Mouse (Mus musculus) lung, postnatal 0 days (tissue): Measurements from ENCODE around the gene 4930556J24Rik. TPM values are rescaled to one million over a fixed set of nuclear protein-coding genes. Genes with fewer than 3 reads are reported as not detected.

Experiments
- ATAC-seq: fragments of 200-750 bp; cut with Nextera tagmentation; 2 replicates; pipeline ENCODE4 v1.8.0; 2017; ENCODE audit warnings: moderate library complexity
- DNase-seq: peaks from one replicate; pipeline ENCODE4 v3.0.0-alpha.2; 2016; ENCODE audit warnings: low spot score
- H3K27ac ChIP-seq: fragments of 300-500 bp; sonication (generic); 2 replicates; pipeline ENCODE4 v1.5.1; 2014; ENCODE audit warnings: antibody characterized with exemption, mild to moderate bottlenecking, low read length, mixed read lengths
- H3K27me3 ChIP-seq: fragments of 300-500 bp; sonication (generic); replicated peaks from 2 replicates; pipeline ENCODE4 v1.6.1; 2014; ENCODE audit warnings: low read length, mixed read lengths; ENCODE audit not compliant: insufficient read depth
- H3K36me3 ChIP-seq: fragments of 300-500 bp; sonication (generic); 2 replicates; pipeline ENCODE4 v1.6.1; 2014; ENCODE audit warnings: low read length, mixed read lengths; ENCODE audit not compliant: insufficient read depth
- H3K4me1 ChIP-seq: fragments of 300-500 bp; sonication (generic); 2 replicates; pipeline ENCODE4 v1.6.1; 2014; ENCODE audit warnings: antibody characterized with exemption, low read depth, low read length, mixed read lengths; ENCODE audit not compliant: insufficient read depth
- H3K4me2 ChIP-seq: fragments of 300-500 bp; sonication (generic); replicated peaks from 2 replicates; pipeline ENCODE4 v1.6.1; 2014; ENCODE audit warnings: low read depth, mild to moderate bottlenecking, low read length, moderate library complexity, mixed read lengths
- H3K4me3 ChIP-seq: fragments of 300-500 bp; sonication (generic); 2 replicates; pipeline ENCODE4 v1.5.1; 2014; ENCODE audit warnings: low read depth, low read length
- H3K9ac ChIP-seq: fragments of 300-500 bp; sonication (generic); replicated peaks from 2 replicates; pipeline ENCODE4 v1.6.1; 2014; ENCODE audit warnings: low read depth, mild to moderate bottlenecking
- H3K9me3 ChIP-seq: fragments of 300-500 bp; sonication (generic); 2 replicates; pipeline ENCODE4 v1.6.1; 2016; ENCODE audit warnings: low read length, mixed read lengths
- CTCF ChIP-seq: IDR thresholded peaks from 2 replicates; pipeline ENCODE4 v1.5.1; 2016; ENCODE audit warnings: antibody characterized with exemption, mild to moderate bottlenecking
- EP300 ChIP-seq: IDR thresholded peaks from 2 replicates; pipeline ENCODE4 v1.6.1; 2016; ENCODE audit warnings: antibody characterized with exemption, mild to moderate bottlenecking, control low read depth
- WGBS: fragments of 180-500 bp; shearing (Covaris S2); extraction: QIAGEN DNeasy Blood & Tissue Kit; methylation state at CpG from one replicate; pipeline ENCODE4 v1.1.7; 2014; 5-methylcytosine and 5-hydroxymethylcytosine counted together
- polyA plus RNA-seq: library from polyadenylated mRNA; unstranded; fragments of >200 nt; fragmentation: Nextera tagmentation; extraction: Ambion mirVana; gene quantifications from 2 replicates; pipeline ENCODE4 v1.2.1, GENCODE M21; 2015

Gene 4930556J24Rik
- polyA plus RNA-seq, 1 experiment from 2014 or later: not detected

DNA sequence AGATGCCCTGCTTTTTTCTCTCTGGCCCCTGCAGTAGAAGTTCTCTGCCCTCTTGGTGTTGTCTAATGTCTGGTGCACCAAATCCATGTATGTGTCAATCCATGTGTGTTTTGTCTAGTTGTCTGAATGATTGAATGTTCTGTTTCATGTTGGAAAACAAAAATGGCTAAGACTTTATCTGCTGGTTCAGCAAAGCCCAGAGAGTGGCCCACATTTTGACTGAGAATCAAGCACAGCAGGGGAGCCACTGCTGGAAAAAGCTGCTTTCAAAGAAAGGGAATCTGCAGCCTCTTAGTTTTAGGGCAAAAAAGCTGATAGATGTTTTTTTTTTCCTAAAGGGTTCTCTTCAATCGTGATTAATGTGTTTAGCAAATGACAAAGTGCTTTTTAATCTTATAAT is 30.2 kb downstream of the 4930556J24Rik start:
- 34% methylated on average over 1 of the region's 1 CpGs for WGBS
- H3K27me3 ChIP-seq: no peaks in the 10 kb centered on the region
- H3K9ac ChIP-seq: no peak overlapping the region
- no peak overlapping the region for H3K27ac ChIP-seq
- DNase-seq (no peak), ATAC-seq (no peak)
- no peaks in the 10 kb centered on the region for H3K4me1 ChIP-seq
- H3K4me2 ChIP-seq: no peak overlapping the region
- no peak overlapping the region for H3K4me3 ChIP-seq
- no peaks in the 10 kb centered on the region for H3K9me3 ChIP-seq
- H3K36me3 ChIP-seq: no peaks in the 10 kb centered on the region
- no peak for TF ChIP-seq CTCF
- no peak for TF ChIP-seq EP300

DNA sequence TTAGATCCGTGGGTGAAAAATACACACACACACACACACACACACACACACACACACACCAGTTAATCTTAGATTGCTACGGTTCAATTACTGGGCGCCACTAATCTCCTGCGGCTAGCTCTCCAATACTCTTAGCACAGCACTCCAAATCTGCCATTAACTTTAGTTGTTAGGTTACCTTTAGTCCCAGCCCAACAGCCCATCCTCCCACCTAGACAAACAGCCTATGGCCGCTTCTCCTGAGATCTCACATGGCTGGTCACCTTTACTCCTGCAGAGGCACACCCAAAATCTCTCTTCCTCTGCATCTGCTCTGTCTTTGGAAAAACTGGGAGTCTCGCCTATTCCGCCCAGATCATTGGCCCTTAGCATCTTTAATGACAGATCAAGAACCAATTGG is 35.2 kb downstream of the 4930556J24Rik start:
- no peak overlapping the region for H3K27ac ChIP-seq
- no peak overlapping the region for H3K4me2 ChIP-seq
- DNase-seq: no peak
- no peak for TF ChIP-seq CTCF
- no peak for TF ChIP-seq EP300
- H3K4me3 ChIP-seq: no peak overlapping the region
- 86% methylated on average over 7 of the region's 7 CpGs for WGBS
- no peaks in the 10 kb centered on the region for H3K27me3 ChIP-seq
- H3K4me1 ChIP-seq: no peaks in the 10 kb centered on the region
- H3K36me3 ChIP-seq: no peaks in the 10 kb centered on the region
- no peak overlapping the region for H3K9ac ChIP-seq
- no peak for ATAC-seq
- H3K9me3 ChIP-seq: no peaks in the 10 kb centered on the region

DNA sequence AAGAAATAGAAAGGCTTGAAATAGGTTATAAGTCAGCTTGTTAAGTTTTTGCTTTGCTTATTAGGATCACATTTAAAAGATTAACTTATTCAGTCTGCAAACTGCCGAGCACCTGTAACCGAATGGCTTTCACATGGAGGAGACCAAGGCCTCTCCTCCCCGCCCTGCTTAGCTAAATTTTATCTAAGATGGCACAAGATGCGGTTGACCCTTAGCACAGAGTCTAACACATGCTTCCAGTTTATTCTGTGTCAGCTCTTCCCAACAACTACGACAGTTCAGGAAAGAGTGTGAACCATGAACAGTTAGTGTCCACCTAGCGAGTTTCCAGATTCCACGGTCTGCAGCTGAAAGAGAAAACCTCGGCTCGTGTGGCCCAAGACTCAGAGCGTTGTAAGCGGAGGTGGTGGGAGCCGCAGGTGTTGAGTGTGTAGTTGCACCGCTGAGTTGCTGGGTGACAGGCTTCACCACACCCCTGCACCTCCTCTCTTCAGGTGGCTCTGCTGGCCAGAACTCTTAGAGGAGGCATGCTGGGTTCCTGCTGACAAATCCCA is 39.2 kb downstream of the 4930556J24Rik start:
- ATAC-seq (no peak), DNase-seq (no peak)
- H3K36me3 ChIP-seq: no peaks in the 10 kb centered on the region
- WGBS: 70% methylated on average over 13 of the region's 13 CpGs
- H3K4me2 ChIP-seq: no peak overlapping the region
- no peak for TF ChIP-seq EP300
- TF ChIP-seq CTCF: no peak
- no peak overlapping the region for H3K4me3 ChIP-seq
- H3K9me3 ChIP-seq: no peaks in the 10 kb centered on the region
- H3K27ac ChIP-seq: no peak overlapping the region
- no peak overlapping the region for H3K9ac ChIP-seq
- H3K27me3 ChIP-seq: no peaks in the 10 kb centered on the region
- no peaks in the 10 kb centered on the region for H3K4me1 ChIP-seq

DNA sequence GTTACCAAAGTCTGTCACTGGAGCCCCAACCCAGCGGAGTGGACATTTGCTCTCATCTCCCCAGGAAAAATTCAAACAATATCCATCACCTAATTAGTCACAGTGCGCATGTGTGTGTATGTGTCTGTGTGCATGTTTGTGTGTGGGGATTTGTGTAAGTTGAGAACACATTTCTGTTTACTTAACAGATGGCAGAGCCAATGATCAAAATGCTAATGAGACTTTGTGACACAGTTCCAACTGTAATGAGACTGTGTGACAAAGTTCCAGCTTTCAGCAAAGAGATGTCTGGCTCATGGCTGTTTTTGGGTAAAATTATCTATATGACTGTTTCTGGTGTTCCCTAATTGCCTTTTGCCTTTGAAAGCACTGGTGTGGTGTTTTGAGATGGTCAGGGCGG is 40.3 kb downstream of the 4930556J24Rik start:
- no peak overlapping the region for H3K27ac ChIP-seq
- H3K4me2 ChIP-seq: no peak overlapping the region
- ATAC-seq (no peak), DNase-seq (no peak)
- H3K4me3 ChIP-seq: no peak overlapping the region
- H3K9ac ChIP-seq: no peak overlapping the region
- H3K9me3 ChIP-seq: no peaks in the 10 kb centered on the region
- H3K27me3 ChIP-seq: no peaks in the 10 kb centered on the region
- H3K36me3 ChIP-seq: no peaks in the 10 kb centered on the region
- TF ChIP-seq EP300 (no peak), CTCF (no peak)
- H3K4me1 ChIP-seq: no peaks in the 10 kb centered on the region
- WGBS: 80% methylated on average over 3 of the region's 3 CpGs

DNA sequence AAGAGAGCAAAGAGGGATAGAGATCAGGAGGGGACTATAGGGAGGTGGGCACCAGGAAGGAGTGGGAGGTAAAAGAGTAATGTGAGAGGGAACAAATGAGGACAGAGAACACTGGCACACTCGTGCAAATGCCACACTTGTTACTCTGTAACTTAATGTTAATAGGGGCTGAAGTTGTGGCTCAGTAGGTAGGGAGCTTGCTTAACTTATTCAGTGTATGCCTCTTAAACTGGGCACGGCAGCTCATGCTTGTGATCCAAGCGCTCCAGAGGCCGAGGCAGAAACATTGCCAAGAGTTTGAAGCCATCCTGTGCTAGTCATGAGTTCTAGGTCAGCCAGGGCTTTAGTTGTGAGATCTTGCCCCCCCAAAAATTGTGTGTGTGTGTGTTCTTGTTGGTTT is 41.4 kb downstream of the 4930556J24Rik start:
- Histone ChIP-seq H3K9me3 (no peaks in the 10 kb centered on the region), H3K36me3 (no peaks in the 10 kb centered on the region), H3K27ac (no peak overlapping the region), H3K4me2 (no peak overlapping the region), H3K4me3 (no peak overlapping the region), H3K4me1 (no peaks in the 10 kb centered on the region), H3K27me3 (no peaks in the 10 kb centered on the region), H3K9ac (no peak overlapping the region)
- 67% methylated on average over 4 of the region's 4 CpGs for WGBS
- DNase-seq (no peak), ATAC-seq (no peak)
- no peak for TF ChIP-seq CTCF
- TF ChIP-seq EP300: no peak

DNA sequence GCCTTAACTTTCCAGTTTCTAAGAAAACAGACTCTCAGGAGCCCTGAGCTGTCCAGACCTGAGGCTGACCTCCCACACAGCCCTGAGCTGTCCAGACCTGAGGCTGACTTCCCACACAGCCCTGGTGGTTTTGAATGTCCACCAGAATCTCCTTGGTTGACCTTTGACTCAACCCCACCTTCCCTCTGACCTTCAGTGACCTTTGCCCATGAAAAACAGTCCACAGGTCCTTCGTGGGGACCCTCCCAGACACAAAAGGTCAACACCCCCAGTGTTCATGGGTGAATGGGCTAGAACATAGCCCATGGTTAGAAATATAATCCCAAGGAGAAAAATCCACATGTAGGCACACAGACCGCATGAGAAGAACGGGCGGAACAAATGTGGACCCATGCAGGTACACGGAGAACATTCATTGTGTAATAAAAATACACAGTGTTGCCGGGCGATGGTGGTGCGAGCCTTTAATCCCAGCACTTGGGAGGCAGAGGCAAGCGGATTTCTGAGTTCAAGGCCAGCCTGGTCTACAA is 42.8 kb downstream of the 4930556J24Rik start:
- no peak overlapping the region for H3K4me2 ChIP-seq
- DNase-seq (no peak), ATAC-seq (no peak)
- no peaks in the 10 kb centered on the region for H3K9me3 ChIP-seq
- H3K4me1 ChIP-seq: no peaks in the 10 kb centered on the region; the same call in 1 of the 2 replicates
- no peak overlapping the region for H3K4me3 ChIP-seq
- H3K27me3 ChIP-seq: no peaks in the 10 kb centered on the region
- H3K27ac ChIP-seq: no peak overlapping the region
- H3K36me3 ChIP-seq: no peaks in the 10 kb centered on the region
- 90% methylated on average over 9 of the region's 9 CpGs for WGBS
- no peak for TF ChIP-seq EP300
- TF ChIP-seq CTCF: no peak
- no peak overlapping the region for H3K9ac ChIP-seq
